Mouse (Mus musculus): ENCODE measurements around the gene Fam24a. TPM values are rescaled to one million over a fixed set of nuclear protein-coding genes. Genes with fewer than 3 reads are reported as not detected.

Fam24a gene
- total and polyA plus RNA-seq, 3 experiments = not detected

DNA sequence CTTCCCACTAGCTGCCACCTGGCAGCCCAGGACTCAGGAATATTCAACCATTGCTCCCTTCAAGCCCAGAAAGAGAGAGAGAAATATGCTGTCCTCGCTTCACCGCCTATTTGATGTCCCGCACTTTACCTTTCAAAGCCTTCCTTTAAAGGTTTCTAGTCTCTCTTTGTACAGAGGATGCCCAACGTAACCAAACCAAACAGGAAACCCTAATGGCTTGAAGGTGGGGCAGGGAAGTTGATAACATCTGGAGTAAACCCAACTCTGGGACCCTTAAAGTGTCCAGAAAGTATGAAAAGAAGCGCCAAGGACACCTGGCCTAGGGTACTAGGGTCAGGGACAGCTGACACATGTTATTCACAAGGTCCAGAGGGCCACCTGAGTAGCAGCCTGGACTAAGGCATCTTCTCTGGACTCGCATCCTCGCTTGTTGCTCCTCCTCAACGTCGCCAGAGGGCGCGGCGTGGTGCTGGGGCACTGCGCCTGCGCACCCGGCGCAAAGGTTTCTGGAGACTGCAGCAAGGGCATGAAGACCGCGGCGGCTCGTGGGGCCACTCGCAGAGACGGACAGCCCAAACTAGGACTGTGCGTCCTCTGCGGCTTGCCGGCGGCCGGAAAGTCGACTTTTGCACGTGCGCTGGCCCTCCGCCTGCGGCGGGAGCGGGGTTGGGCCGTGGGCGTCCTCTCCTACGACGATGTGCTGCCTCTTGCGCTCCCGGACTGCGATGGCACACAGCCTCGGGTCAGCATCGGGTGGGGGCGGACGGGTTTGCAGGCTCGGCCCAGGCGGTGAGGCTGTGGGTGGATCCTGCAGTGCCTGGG is 37.2 kb downstream of the Fam24a start, which contains the start of gene Pstk (continued):
- no peak for TF ChIP-seq MEF2A (IDR thresholded peaks at IDR 0.05; ENCODE audit: extremely low read depth, insufficient replicate concordance, low read depth, low read length, poor library complexity, severe bottlenecking)
- TF ChIP-seq BHLHE40 (IDR thresholded peaks at IDR 0.05; ENCODE audit: borderline replicate concordance, low read depth, low read length) = no peak; the same call in 1 of the 2 replicates
- TF ChIP-seq CHD2 (IDR thresholded peaks at IDR 0.05; ENCODE audit: low read length) = no peak
- TF ChIP-seq ETS1 (IDR thresholded peaks at IDR 0.05; ENCODE audit: low read depth, low read length) = no peak
- TF ChIP-seq ZMIZ1 (IDR thresholded peaks at IDR 0.05; ENCODE audit: low read depth, low read length) = peak; percentile 62; the same call in 1 of the 2 replicates

GRCm38 (mm10) chr7:131371470-131371860 is 37.8 kb downstream of the Fam24a start:
- H3K36me3 ChIP-seq (ENCODE audit: control insufficient read depth in 1 of 2, insufficient read depth in 2 of 2, low read length in 2 of 2) = peaks cover 0 to 15% of the 10 kb centered on the region in 2 experiments; a peak in 2 of 4 replicates
- peaks cover 2 to 16% of the 10 kb centered on the region in 2 experiments; a peak in 3 of 4 replicates for H3K4me1 ChIP-seq (ENCODE audit: control insufficient read depth in 1 of 2, insufficient read depth in 2 of 2, low read length in 2 of 2)
- no peak for DNase-seq (ENCODE audit: low read depth, low spot score)
- H3K4me3 ChIP-seq (ENCODE audit: control insufficient read depth in 1 of 2, insufficient read depth in 1 of 2, low read depth in 2 of 2, low read length in 2 of 2) = peak overlapping the region; percentile 81 to 87
- peak overlapping the region; percentile 71 for H3K27ac ChIP-seq (ENCODE audit: control insufficient read depth, low read depth, low read length)
- TF ChIP-seq MYC (IDR thresholded peaks at IDR 0.05; ENCODE audit: low read depth, low read length) (0 out of 2 replicates have a peak, but pooled peaks have one; percentile 34), UBTF (IDR thresholded peaks at IDR 0.05; ENCODE audit: borderline replicate concordance, insufficient read depth, low read depth, low read length) (no peak), ZC3H11A (IDR thresholded peaks at IDR 0.05; ENCODE audit: low read depth, low read length) (no peak), GATA1 (IDR thresholded peaks at IDR 0.05; ENCODE audit: low read depth, low read length) (peak; percentile 39; the same call in 1 of the 2 replicates), MXI1 (IDR thresholded peaks at IDR 0.05; ENCODE audit: low read depth, low read length) (peak; percentile 13; the same call in 1 of the 2 replicates), ZNF384 (IDR thresholded peaks at IDR 0.05; ENCODE audit: low read depth, low read length) (peak; percentile 60; the same call in 1 of the 2 replicates), CHD2 (IDR thresholded peaks at IDR 0.05; ENCODE audit: low read length) (no peak), POLR2AphosphoS5 (IDR thresholded peaks at IDR 0.05; ENCODE audit: borderline replicate concordance, low read depth, low read length) (no peak)
- peaks cover 1% of the 10 kb centered on the region; the same call in 1 of the 2 replicates for H3K79me2 ChIP-seq (ENCODE audit: control insufficient read depth, insufficient read depth, low read length, poor library complexity)
- no peaks in the 10 kb centered on the region for H3K27me3 ChIP-seq (ENCODE audit: control insufficient read depth in 1 of 2, insufficient read depth in 2 of 2, low read length in 2 of 2)
- H3K9me3 ChIP-seq (replicated peaks; ENCODE audit: insufficient read depth, low read length) = no peaks in the 10 kb centered on the region
- H3K9ac ChIP-seq (ENCODE audit: control insufficient read depth, low read depth, low read length, poor library complexity, severe bottlenecking) = peak overlapping the region; percentile 88

GRCm38 (mm10) chr7:131371880-131372651 is 38.4 kb downstream of the Fam24a start:
- Histone ChIP-seq H3K4me1 (ENCODE audit: control insufficient read depth in 1 of 2, insufficient read depth in 2 of 2, low read length in 2 of 2) (peaks cover 2 to 16% of the 10 kb centered on the region in 2 experiments; a peak in 3 of 4 replicates), H3K79me2 (ENCODE audit: control insufficient read depth, insufficient read depth, low read length, poor library complexity) (peaks cover 1% of the 10 kb centered on the region; the same call in 1 of the 2 replicates), H3K36me3 (ENCODE audit: control insufficient read depth in 1 of 2, insufficient read depth in 2 of 2, low read length in 2 of 2) (peaks cover 0 to 15% of the 10 kb centered on the region in 2 experiments; a peak in 2 of 4 replicates), H3K4me3 (ENCODE audit: control insufficient read depth in 1 of 2, insufficient read depth in 1 of 2, low read depth in 2 of 2, low read length in 2 of 2) (peak overlapping the region; percentile 81 to 87), H3K27me3 (ENCODE audit: control insufficient read depth in 1 of 2, insufficient read depth in 2 of 2, low read length in 2 of 2) (no peaks in the 10 kb centered on the region), H3K9ac (ENCODE audit: control insufficient read depth, low read depth, low read length, poor library complexity, severe bottlenecking) (peak overlapping the region; percentile 88), H3K9me3 (replicated peaks; ENCODE audit: insufficient read depth, low read length) (no peaks in the 10 kb centered on the region), H3K27ac (ENCODE audit: control insufficient read depth, low read depth, low read length) (0 out of 2 replicates have a peak overlapping the region, but pooled peaks have one; percentile 12)
- TF ChIP-seq GATA1 (IDR thresholded peaks at IDR 0.05; ENCODE audit: low read depth, low read length) = peak; percentile 16; the same call in 1 of the 2 replicates
- TF ChIP-seq ETS1 (IDR thresholded peaks at IDR 0.05; ENCODE audit: low read depth, low read length) = 0 out of 2 replicates have a peak, but pooled peaks have one; percentile 5
- TF ChIP-seq RCOR1 (IDR thresholded peaks at IDR 0.05; ENCODE audit: low read depth, low read length) = peak; percentile 58
- peak in 2 of 3 experiments; percentile 6 to 13; a peak in 1 of 6 replicates for TF ChIP-seq CTCF (IDR thresholded peaks at IDR 0.05 in 2 of 3, conservative IDR thresholded peaks at IDR 0.05 in 1 of 3; ENCODE audit: control insufficient read depth in 1 of 3, insufficient read depth in 1 of 3, low read depth in 2 of 3, low read length in 3 of 3, poor library complexity in 1 of 3, severe bottlenecking in 1 of 3)
- no peak for TF ChIP-seq GABPA (IDR thresholded peaks at IDR 0.05; ENCODE audit: low read depth, low read length)
- TF ChIP-seq MAZ (IDR thresholded peaks at IDR 0.05; ENCODE audit: low read depth, low read length) = no peak
- no peak for TF ChIP-seq JUND (IDR thresholded peaks at IDR 0.05; ENCODE audit: low read depth, low read length)
- no peak for TF ChIP-seq NRF1 (IDR thresholded peaks at IDR 0.05; ENCODE audit: insufficient read depth, low read depth, low read length, poor library complexity, severe bottlenecking)
- DNase-seq (ENCODE audit: low read depth, low spot score) = peak; percentile 68

Measured in MEL (cell line).